Mouse (Mus musculus): ENCODE measurements around the gene Mdm2.
A peak's percentile ranks its signal among the peaks of the same experiment; 100 is the strongest.
"Not testable (repeated sequence)": the region's sequence is repeated elsewhere in the genome, so short reads cannot be mapped to it uniquely, and the experiment has no call there.

Gene Mdm2

GRCm38 (mm10) chr10:117748276-117749049 lies 37.9 kb upstream of the Mdm2 start:
- no peak for DNase-seq (ENCODE audit: low spot score in 2 of 2)

- no peak for DNase-seq (ENCODE audit: low spot score in 2 of 2)
Observed at GRCm38 (mm10) chr10:117747711-117748110, 37.2 kb upstream of the Mdm2 start.

GRCm38 (mm10) chr10:117746297-117746883 lies 35.8 kb upstream of the Mdm2 start, which contains the start of gene Slc35e3:
TSS of gene Slc35e3 (minus strand) at chr10:117746365.
- peak; percentile 84 to 92 for DNase-seq (ENCODE audit: low spot score in 2 of 2)

GRCm38 (mm10) chr10:117745570-117746296 lies 35.2 kb upstream of the Mdm2 start:
- DNase-seq (ENCODE audit: low spot score in 2 of 2) = not testable (repeated sequence)

GRCm38 (mm10) chr10:117743917-117744316 lies 33.4 kb upstream of the Mdm2 start:
- no peak for DNase-seq (ENCODE audit: low spot score in 2 of 2)

GRCm38 (mm10) chr10:117743182-117743581 lies 32.6 kb upstream of the Mdm2 start:
- no peak for DNase-seq (ENCODE audit: low spot score in 2 of 2)

GRCm38 (mm10) chr10:117742618-117743017 lies 32.1 kb upstream of the Mdm2 start:
- no peak for DNase-seq (ENCODE audit: low spot score in 2 of 2)

GRCm38 (mm10) chr10:117741698-117742475 lies 31.3 kb upstream of the Mdm2 start:
- no peak for DNase-seq (ENCODE audit: low spot score in 2 of 2)

- DNase-seq (ENCODE audit: low spot score in 2 of 2) = no peak
Observed at GRCm38 (mm10) chr10:117740921-117741320, 30.4 kb upstream of the Mdm2 start.

- DNase-seq (ENCODE audit: low spot score in 2 of 2) = no peak
Observed at GRCm38 (mm10) chr10:117740171-117740570, 29.6 kb upstream of the Mdm2 start.

GRCm38 (mm10) chr10:117739648-117739948 lies 29.0 kb upstream of the Mdm2 start:
- no peak for DNase-seq (ENCODE audit: low spot score in 2 of 2)

GRCm38 (mm10) chr10:117738928-117739647 lies 28.5 kb upstream of the Mdm2 start:
- DNase-seq (ENCODE audit: low spot score in 2 of 2) = no peak

- no peak for DNase-seq (ENCODE audit: low spot score in 2 of 2)
Observed at GRCm38 (mm10) chr10:117738140-117738921, 27.8 kb upstream of the Mdm2 start.

GRCm38 (mm10) chr10:117737498-117737897 lies 26.9 kb upstream of the Mdm2 start:
- DNase-seq (ENCODE audit: low spot score in 2 of 2) = not testable (repeated sequence)

GRCm38 (mm10) chr10:117737075-117737474 lies 26.5 kb upstream of the Mdm2 start:
- no peak for DNase-seq (ENCODE audit: low spot score in 2 of 2)

GRCm38 (mm10) chr10:117736573-117736972 lies 26.0 kb upstream of the Mdm2 start:
- no peak for DNase-seq (ENCODE audit: low spot score in 2 of 2)

GRCm38 (mm10) chr10:117735396-117735795 lies 24.8 kb upstream of the Mdm2 start:
- DNase-seq (ENCODE audit: low spot score in 2 of 2) = not testable (repeated sequence)

- DNase-seq (ENCODE audit: low spot score in 2 of 2) = not testable (repeated sequence)
Observed at GRCm38 (mm10) chr10:117734104-117734852, 23.7 kb upstream of the Mdm2 start.

GRCm38 (mm10) chr10:117733626-117734025 lies 23.1 kb upstream of the Mdm2 start:
- DNase-seq (ENCODE audit: low spot score in 2 of 2) = not testable (repeated sequence)
